Mouse (Mus musculus): ENCODE data around the gene Sdcbp2. TPM values are rescaled to one million over a fixed set of nuclear protein-coding genes. Genes with fewer than 3 reads are reported as not detected.

Gene Sdcbp2
- 13.3 and 14.1 TPM in 2 replicates for polyA plus RNA-seq (2014; fragmentation: Nextera tagmentation; extraction: Ambion mirVana)

DNA sequence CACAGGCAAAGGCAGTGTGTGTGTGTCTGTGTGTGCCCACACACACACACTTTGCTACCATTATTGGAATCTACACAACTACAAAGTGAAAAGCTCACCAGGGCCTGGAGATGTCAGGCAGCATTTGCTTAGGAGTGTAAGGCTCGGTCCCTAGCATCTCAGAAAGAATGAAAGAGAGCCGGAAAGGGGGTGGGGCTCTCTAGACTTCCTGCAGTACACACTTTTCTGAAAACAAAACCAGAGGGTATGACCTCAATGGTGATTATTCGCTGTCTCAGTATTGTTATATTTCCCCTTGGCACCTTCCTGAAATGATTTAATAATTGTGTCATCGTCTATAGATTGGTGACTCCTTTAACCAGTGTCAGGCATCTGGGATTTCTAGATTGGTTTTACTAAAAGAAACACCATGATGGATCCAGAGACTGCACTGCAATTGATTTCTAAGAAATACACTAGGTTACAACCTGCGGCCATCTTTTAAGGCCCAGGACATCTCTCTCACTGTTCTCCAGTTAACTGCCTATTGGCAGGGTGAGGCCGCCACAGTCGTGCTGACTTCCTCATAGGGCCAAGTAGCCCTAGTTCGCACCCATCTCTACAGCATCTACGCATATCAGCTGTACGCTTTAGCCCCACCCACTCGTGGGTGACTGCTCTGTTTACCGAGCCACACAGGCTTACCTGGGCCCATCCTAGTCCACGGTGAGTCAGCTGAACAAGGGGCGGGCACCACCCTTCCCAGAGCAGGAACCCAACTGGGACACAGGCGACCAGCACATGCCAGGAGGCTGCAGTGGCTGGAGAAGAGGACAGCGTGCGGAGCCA lies at the start of gene Sdcbp2:
Gene Sdcbp2 (plus strand): TSS at position 750 of the 828 bp plus-strand sequence.
- H3K27ac ChIP-seq (ENCODE audit: low read length): peak within 1 kb of the TSS; percentile 27; the same call in 1 of the 2 replicates
- peak; percentile 81 for ATAC-seq (ENCODE audit: insufficient number of reproducible peaks, insufficient read depth, low FRiP score, low read depth)
- WGBS: 66% methylated on average over 17 of the region's 17 CpGs
- no peak within 1 kb of the TSS; the same call in 1 of the 2 replicates for H3K9ac ChIP-seq (replicated peaks; ENCODE audit: low read depth, low read length)
- H3K4me2 ChIP-seq (replicated peaks; ENCODE audit: low read depth, low read length): no peak within 1 kb of the TSS
- no peaks in the 10 kb centered on the region for H3K27me3 ChIP-seq (ENCODE audit: control insufficient read depth, insufficient read depth, low read length)
- H3K9me3 ChIP-seq (ENCODE audit: control insufficient read depth, low read depth, low read length): no peaks in the 10 kb centered on the region
- H3K4me1 ChIP-seq (ENCODE audit: control insufficient read depth, insufficient read depth, low read length): no peaks in the 10 kb centered on the region
- H3K36me3 ChIP-seq (ENCODE audit: control insufficient read depth, insufficient read depth, low read length): no peaks in the 10 kb centered on the region; the same call in 1 of the 2 replicates
- no peak within 1 kb of the TSS for H3K4me3 ChIP-seq (ENCODE audit: low read depth, low read length)

DNA sequence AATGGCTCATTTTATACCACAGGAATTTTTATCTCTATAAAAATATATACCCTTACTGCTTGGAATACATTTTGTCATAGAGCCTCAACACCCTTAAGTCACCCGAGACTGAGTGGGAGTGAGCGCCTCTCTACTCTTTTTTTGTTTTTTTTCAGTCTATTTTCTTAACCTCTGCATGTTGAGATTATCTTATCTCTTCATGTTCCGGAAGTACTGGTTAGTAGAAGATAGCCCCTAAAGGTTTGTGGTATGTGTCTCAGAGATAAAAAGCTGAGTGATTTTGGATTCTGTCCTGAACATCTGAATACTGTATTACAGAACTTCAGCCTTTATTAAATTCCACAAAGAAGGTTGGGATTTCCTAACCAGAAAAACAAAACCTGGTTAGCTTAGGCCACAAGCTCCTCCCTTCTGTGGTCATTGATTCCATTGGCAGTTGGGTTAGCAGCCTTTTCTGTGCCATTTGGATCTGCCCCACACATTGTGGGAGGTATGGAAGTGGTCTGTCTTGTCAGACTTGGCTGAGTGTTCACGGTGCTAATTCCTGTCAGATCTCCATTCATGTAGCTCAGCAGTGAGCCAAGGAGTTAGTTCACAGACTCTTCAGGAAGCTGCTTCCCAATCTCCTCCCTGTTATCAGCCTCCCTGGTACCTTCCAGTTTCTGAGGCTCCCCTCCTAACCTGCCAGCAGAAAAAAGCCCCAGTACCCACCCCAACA lies 47.9 kb upstream of the Sdcbp2 start:
- no peaks in the 10 kb centered on the region; the same call in 1 of the 2 replicates for H3K36me3 ChIP-seq (ENCODE audit: control insufficient read depth, insufficient read depth, low read length)
- ATAC-seq (ENCODE audit: insufficient number of reproducible peaks, insufficient read depth, low FRiP score, low read depth): no peak
- H3K9me3 ChIP-seq (ENCODE audit: control insufficient read depth, low read depth, low read length): no peaks in the 10 kb centered on the region
- H3K4me3 ChIP-seq (ENCODE audit: low read depth, low read length): no peak overlapping the region
- no peak overlapping the region for H3K9ac ChIP-seq (replicated peaks; ENCODE audit: low read depth, low read length)
- WGBS: 54% methylated on average over 4 of the region's 4 CpGs
- no peaks in the 10 kb centered on the region for H3K27me3 ChIP-seq (ENCODE audit: control insufficient read depth, insufficient read depth, low read length)
- no peak overlapping the region for H3K4me2 ChIP-seq (replicated peaks; ENCODE audit: low read depth, low read length)
- H3K4me1 ChIP-seq (ENCODE audit: control insufficient read depth, insufficient read depth, low read length): no peaks in the 10 kb centered on the region
- no peak overlapping the region for H3K27ac ChIP-seq (ENCODE audit: low read length)

DNA sequence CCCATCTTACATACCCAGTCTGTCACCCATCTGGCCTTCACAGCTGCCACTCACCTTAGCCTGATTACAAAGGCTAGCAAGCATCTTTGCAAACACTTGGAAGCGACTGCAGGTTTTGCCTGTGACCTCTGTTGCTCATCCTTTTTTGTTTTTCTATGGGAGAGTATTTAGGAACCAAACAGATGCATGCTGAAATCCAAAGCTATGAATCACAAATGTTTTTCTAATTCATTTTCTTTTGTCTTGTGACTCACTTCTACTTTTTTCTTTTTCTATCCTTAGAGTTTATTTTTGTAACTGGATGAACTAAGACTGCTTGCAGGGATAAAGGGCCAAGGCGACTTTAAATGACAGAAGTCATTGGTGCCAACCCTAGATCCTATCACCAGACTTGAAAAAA lies 46.9 kb upstream of the Sdcbp2 start:
- Histone ChIP-seq H3K9me3 (ENCODE audit: control insufficient read depth, low read depth, low read length) (no peaks in the 10 kb centered on the region), H3K27ac (ENCODE audit: low read length) (no peak overlapping the region), H3K4me3 (ENCODE audit: low read depth, low read length) (no peak overlapping the region), H3K27me3 (ENCODE audit: control insufficient read depth, insufficient read depth, low read length) (no peaks in the 10 kb centered on the region), H3K36me3 (ENCODE audit: control insufficient read depth, insufficient read depth, low read length) (no peaks in the 10 kb centered on the region; the same call in 1 of the 2 replicates), H3K4me1 (ENCODE audit: control insufficient read depth, insufficient read depth, low read length) (0 out of 2 replicates have a peak, but pooled peaks cover 1% of the 10 kb centered on the region), H3K9ac (replicated peaks; ENCODE audit: low read depth, low read length) (no peak overlapping the region), H3K4me2 (replicated peaks; ENCODE audit: low read depth, low read length) (no peak overlapping the region)
- 67% methylated on average over 2 of the region's 2 CpGs for WGBS
- ATAC-seq (ENCODE audit: insufficient number of reproducible peaks, insufficient read depth, low FRiP score, low read depth): no peak

DNA sequence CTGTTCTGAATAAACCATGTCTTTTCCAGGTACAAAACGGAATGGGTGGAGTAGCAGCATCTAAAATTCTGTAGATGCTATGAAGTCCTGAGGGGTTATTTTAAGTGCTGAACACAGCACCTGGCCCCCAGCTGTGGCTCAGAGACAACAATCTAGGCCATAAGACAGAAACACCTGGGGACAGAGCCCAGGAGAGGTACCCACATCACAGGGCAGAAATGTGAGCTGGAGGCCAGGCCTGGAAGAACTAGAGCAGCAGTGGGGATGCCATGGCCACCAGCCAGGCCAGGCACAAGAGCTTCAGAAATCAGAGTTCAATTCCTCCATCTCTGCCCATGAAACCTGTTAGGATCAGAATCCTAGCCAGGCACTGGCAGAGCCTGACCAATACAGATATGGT lies 44.4 kb upstream of the Sdcbp2 start:
- H3K9ac ChIP-seq (replicated peaks; ENCODE audit: low read depth, low read length): no peak overlapping the region
- no peak overlapping the region for H3K27ac ChIP-seq (ENCODE audit: low read length)
- H3K4me3 ChIP-seq (ENCODE audit: low read depth, low read length): no peak overlapping the region
- no peaks in the 10 kb centered on the region; the same call in 1 of the 2 replicates for H3K36me3 ChIP-seq (ENCODE audit: control insufficient read depth, insufficient read depth, low read length)
- 77% methylated on average over 1 of the region's 1 CpGs for WGBS
- H3K4me2 ChIP-seq (replicated peaks; ENCODE audit: low read depth, low read length): no peak overlapping the region
- 0 out of 2 replicates have a peak, but pooled peaks cover 5% of the 10 kb centered on the region for H3K4me1 ChIP-seq (ENCODE audit: control insufficient read depth, insufficient read depth, low read length)
- H3K9me3 ChIP-seq (ENCODE audit: control insufficient read depth, low read depth, low read length): no peaks in the 10 kb centered on the region
- no peak for ATAC-seq (ENCODE audit: insufficient number of reproducible peaks, insufficient read depth, low FRiP score, low read depth)
- no peaks in the 10 kb centered on the region for H3K27me3 ChIP-seq (ENCODE audit: control insufficient read depth, insufficient read depth, low read length)

DNA sequence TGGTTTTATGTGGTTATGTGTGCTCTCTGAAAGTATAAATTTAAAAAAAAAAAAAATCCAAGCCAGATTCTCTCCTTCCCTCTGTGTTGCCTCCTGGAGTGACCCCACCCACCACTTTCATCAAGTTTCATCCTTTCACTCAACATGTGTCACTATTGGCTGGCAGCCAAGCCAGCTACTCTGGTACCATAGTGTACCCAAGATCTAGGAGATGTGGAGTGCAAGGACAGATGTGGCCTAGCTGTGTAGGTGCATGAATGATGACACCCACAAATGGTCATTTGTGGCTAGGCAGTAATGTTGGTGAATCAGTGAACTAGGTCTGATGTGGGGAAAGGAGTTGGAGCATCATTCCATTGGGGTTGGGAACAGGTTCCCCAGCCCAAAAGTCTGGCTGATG lies 43.3 kb upstream of the Sdcbp2 start:
- Histone ChIP-seq H3K9me3 (ENCODE audit: control insufficient read depth, low read depth, low read length) (no peaks in the 10 kb centered on the region), H3K36me3 (ENCODE audit: control insufficient read depth, insufficient read depth, low read length) (no peaks in the 10 kb centered on the region; the same call in 1 of the 2 replicates), H3K4me2 (replicated peaks; ENCODE audit: low read depth, low read length) (no peak overlapping the region), H3K27me3 (ENCODE audit: control insufficient read depth, insufficient read depth, low read length) (no peaks in the 10 kb centered on the region), H3K9ac (replicated peaks; ENCODE audit: low read depth, low read length) (no peak overlapping the region), H3K4me1 (ENCODE audit: control insufficient read depth, insufficient read depth, low read length) (0 out of 2 replicates have a peak, but pooled peaks cover 5% of the 10 kb centered on the region), H3K27ac (ENCODE audit: low read length) (no peak overlapping the region), H3K4me3 (ENCODE audit: low read depth, low read length) (no peak overlapping the region)
- ATAC-seq (ENCODE audit: insufficient number of reproducible peaks, insufficient read depth, low FRiP score, low read depth): no peak

DNA sequence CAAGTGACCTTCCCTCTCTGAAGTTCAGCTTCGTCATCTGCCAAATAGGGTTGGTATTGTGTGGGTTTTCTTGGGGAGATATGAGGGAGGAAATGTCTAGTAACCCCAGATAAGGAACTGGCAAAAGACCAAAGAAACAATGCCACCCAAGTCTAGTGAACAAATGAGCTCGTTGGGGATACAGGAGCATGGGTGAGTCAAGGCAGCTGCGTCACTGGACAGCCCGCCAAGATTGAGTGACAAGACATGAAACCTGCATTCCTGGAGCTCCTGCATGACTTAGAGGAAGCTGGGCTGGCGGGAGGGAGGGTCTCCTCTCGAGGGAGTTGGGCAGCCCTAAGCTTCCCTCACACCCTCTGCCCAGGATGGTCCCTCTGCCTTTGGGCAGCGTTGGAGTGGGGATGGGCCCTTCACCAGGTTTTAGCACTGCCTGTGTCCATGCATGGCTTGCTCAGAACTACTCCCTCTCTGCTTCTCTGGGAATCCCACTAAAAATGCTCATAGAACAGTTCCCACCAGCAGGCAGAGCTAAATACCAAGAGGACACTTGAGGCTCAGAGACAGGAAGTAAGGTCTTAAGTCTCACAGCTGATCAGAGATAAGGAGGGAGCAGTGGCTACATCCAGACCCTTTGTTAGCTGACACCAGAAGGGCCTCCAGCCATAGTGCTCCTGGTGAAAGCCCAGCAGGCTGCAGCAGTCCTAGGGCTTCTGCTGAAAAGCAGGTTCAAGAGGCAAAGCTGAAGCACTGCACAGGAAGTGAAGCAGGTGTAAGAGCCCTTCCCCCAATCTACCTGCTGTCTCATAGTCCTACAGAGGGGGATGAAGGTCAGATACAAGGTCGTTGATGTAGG lies 41.8 kb upstream of the Sdcbp2 start:
- Histone ChIP-seq H3K4me2 (replicated peaks; ENCODE audit: low read depth, low read length) (no peak overlapping the region), H3K4me1 (ENCODE audit: control insufficient read depth, insufficient read depth, low read length) (0 out of 2 replicates have a peak, but pooled peaks cover 5% of the 10 kb centered on the region), H3K9me3 (ENCODE audit: control insufficient read depth, low read depth, low read length) (no peaks in the 10 kb centered on the region), H3K27ac (ENCODE audit: low read length) (no peak overlapping the region), H3K27me3 (ENCODE audit: control insufficient read depth, insufficient read depth, low read length) (no peaks in the 10 kb centered on the region), H3K4me3 (ENCODE audit: low read depth, low read length) (no peak overlapping the region), H3K36me3 (ENCODE audit: control insufficient read depth, insufficient read depth, low read length) (no peaks in the 10 kb centered on the region; the same call in 1 of the 2 replicates), H3K9ac (replicated peaks; ENCODE audit: low read depth, low read length) (no peak overlapping the region)
- ATAC-seq (ENCODE audit: insufficient number of reproducible peaks, insufficient read depth, low FRiP score, low read depth): no peak
- WGBS: 52% methylated on average over 8 of the region's 8 CpGs

DNA sequence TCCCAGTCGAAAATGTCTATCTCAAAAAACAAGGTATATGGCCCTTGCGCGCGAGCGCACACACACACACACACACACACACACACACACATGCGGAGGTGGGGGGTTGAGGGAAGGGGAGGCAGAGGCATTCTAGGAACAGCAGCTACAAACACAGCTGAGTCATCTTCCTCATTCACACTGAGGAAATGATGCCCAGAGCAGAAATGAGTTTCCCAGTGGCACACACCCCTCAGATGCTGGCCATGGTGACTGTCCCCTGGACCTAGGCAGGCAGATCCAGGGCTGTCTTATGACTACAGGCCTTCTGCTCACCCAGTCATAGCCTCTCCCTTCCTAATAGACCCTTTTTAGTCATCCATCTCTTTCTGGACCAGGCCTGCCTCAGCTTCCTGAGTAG lies 38.8 kb upstream of the Sdcbp2 start:
- 84% methylated on average over 6 of the region's 6 CpGs for WGBS
- Histone ChIP-seq H3K9me3 (ENCODE audit: control insufficient read depth, low read depth, low read length) (no peaks in the 10 kb centered on the region), H3K4me3 (ENCODE audit: low read depth, low read length) (no peak overlapping the region), H3K27ac (ENCODE audit: low read length) (no peak overlapping the region), H3K36me3 (ENCODE audit: control insufficient read depth, insufficient read depth, low read length) (no peaks in the 10 kb centered on the region), H3K9ac (replicated peaks; ENCODE audit: low read depth, low read length) (no peak overlapping the region), H3K27me3 (ENCODE audit: control insufficient read depth, insufficient read depth, low read length) (no peaks in the 10 kb centered on the region), H3K4me1 (ENCODE audit: control insufficient read depth, insufficient read depth, low read length) (0 out of 2 replicates have a peak, but pooled peaks cover 11% of the 10 kb centered on the region), H3K4me2 (replicated peaks; ENCODE audit: low read depth, low read length) (no peak overlapping the region)
- ATAC-seq (ENCODE audit: insufficient number of reproducible peaks, insufficient read depth, low FRiP score, low read depth): no peak
